ENCODE assay signal across 19 mouse cellular contexts in genomic region chr9:57748831-57749230, GRCm38 (mm10). TPM values are rescaled to one million over a fixed set of nuclear protein-coding genes. Genes with fewer than 3 reads are reported as not detected.
DNase-seq lines count a peak whose midpoint lies in the region; ATAC-seq and TF ChIP-seq lines count a peak whose summit lies in the region.
"Had no signal": no experiment of that assay in that cellular context is flagged by ENCODE, and none has a peak within 500 bp of the region (broad histone marks: within the 10 kb centered on the region; RNA-seq: fewer than 3 reads in every experiment).

No protein-coding gene starts in this region.

- H3K27me3 ChIP-seq in embryonic facial prominence, embryonic 15.5 days, result no peaks in the 10 kb centered on the region
- H3K27me3 ChIP-seq in embryonic facial prominence, embryonic 10.5 days (replicated peaks; ENCODE audit: low read depth, poor library complexity, severe bottlenecking), result no peaks in the 10 kb centered on the region
- no peaks in the 10 kb centered on the region for H3K27me3 ChIP-seq in liver, postnatal 0 days (ENCODE audit: insufficient read depth, low read length)
- H3K27me3 ChIP-seq: heart, embryonic 12.5 days; limb, embryonic 13.5 days had no signal

- H3K27ac ChIP-seq in embryonic facial prominence, embryonic 15.5 days (replicated peaks), result 0 out of 2 replicates have a peak overlapping the region, but pooled peaks have one; percentile 22
- H3K27ac ChIP-seq in embryonic facial prominence, embryonic 10.5 days (replicated peaks), result no peak overlapping the region
- H3K27ac ChIP-seq in layer of hippocampus, adult 2 months, result peak overlapping the region; percentile 29; the same call in 1 of the 2 replicates
- 0 out of 2 replicates have a peak overlapping the region, but pooled peaks have one; percentile 0 for H3K27ac ChIP-seq in liver, postnatal 0 days (ENCODE audit: low read depth)
- H3K27ac ChIP-seq: forebrain, embryonic 10.5 days; hindbrain, embryonic 14.5 days; stomach, postnatal 0 days had no signal

- TF ChIP-seq CTCF in layer of hippocampus, adult 2 months (conservative IDR thresholded peaks at IDR 0.05), result no peak
- no peak for TF ChIP-seq CTCF in liver, postnatal 0 days (IDR thresholded peaks at IDR 0.05; ENCODE audit: low read depth)

- no peaks in the 10 kb centered on the region for H3K9me3 ChIP-seq in embryonic facial prominence, embryonic 15.5 days (replicated peaks)
- no peaks in the 10 kb centered on the region for H3K9me3 ChIP-seq in embryonic facial prominence, embryonic 10.5 days
- no peaks in the 10 kb centered on the region for H3K9me3 ChIP-seq in liver, postnatal 0 days (ENCODE audit: low read length)
- H3K9me3 ChIP-seq: forebrain, embryonic 10.5 days; heart, embryonic 12.5 days; limb, embryonic 13.5 days had no signal

- 0 out of 2 replicates have a peak, but pooled peaks cover 3% of the 10 kb centered on the region for H3K4me1 ChIP-seq in embryonic facial prominence, embryonic 15.5 days
- H3K4me1 ChIP-seq in embryonic facial prominence, embryonic 10.5 days, result no peaks in the 10 kb centered on the region
- no peaks in the 10 kb centered on the region for H3K4me1 ChIP-seq in liver, postnatal 0 days (ENCODE audit: insufficient read depth)
- H3K4me1 ChIP-seq: forebrain, embryonic 10.5 days; heart, embryonic 12.5 days; limb, embryonic 13.5 days had no signal

- WGBS in embryonic facial prominence, embryonic 15.5 days, result 33% methylated on average over 1 of the region's 1 CpGs
- 73% methylated on average over 1 of the region's 1 CpGs for WGBS in embryonic facial prominence, embryonic 10.5 days
- 58% methylated on average over 1 of the region's 1 CpGs for WGBS in liver, postnatal 0 days (ENCODE audit: insufficient replicate concordance)

- H3K4me2 ChIP-seq in embryonic facial prominence, embryonic 15.5 days (replicated peaks), result no peak overlapping the region
- H3K4me2 ChIP-seq in liver, postnatal 0 days (ENCODE audit: low read depth, low read length), result no peak overlapping the region
- H3K4me2 ChIP-seq: heart, embryonic 12.5 days; hindbrain, embryonic 14.5 days; limb, embryonic 13.5 days had no signal

- ATAC-seq in embryonic facial prominence, embryonic 15.5 days (ENCODE audit: insufficient number of reproducible peaks, low FRiP score, low TSS enrichment, low read depth), result no peak
- no peak for ATAC-seq in liver, postnatal 0 days
- no peak for ATAC-seq in megakaryocyte, adult 5-6 weeks (ENCODE audit: poor library complexity, severe bottlenecking)
- ATAC-seq: activated CD4-positive, CD25-positive, alpha-beta regulatory T cell, adult 4 months; CD4-positive, CD25-positive, alpha-beta regulatory T cell, adult 4 months; intestine, embryonic 16.5 days had no signal

- no peak overlapping the region for H3K9ac ChIP-seq in embryonic facial prominence, embryonic 15.5 days
- H3K9ac ChIP-seq in liver, postnatal 0 days (replicated peaks), result no peak overlapping the region
- H3K9ac ChIP-seq: heart, embryonic 12.5 days; hindbrain, embryonic 14.5 days; limb, embryonic 13.5 days had no signal

- TF ChIP-seq EP300 in liver, postnatal 0 days (IDR thresholded peaks at IDR 0.05; ENCODE audit: low read depth), result no peak

- no peak for DNase-seq in embryonic facial prominence, embryonic 10.5 days (ENCODE audit: low spot score)
- no peak for DNase-seq in layer of hippocampus, adult 2 months (ENCODE audit: low spot score in 2 of 2)
- no peak for DNase-seq in layer of hippocampus, adult 9-10 months (ENCODE audit: low spot score)
- peak; percentile 87 for DNase-seq in kidney, adult 9 months
- no peak for DNase-seq in liver, postnatal 0 days
- no peak for DNase-seq in urinary bladder, adult 18-20 months (ENCODE audit: low spot score in 2 of 2)
- DNase-seq: adrenal gland, postnatal 25 days; embryo, embryonic 11 days; lung, adult 2 months had no signal

- H3K36me3 ChIP-seq in embryonic facial prominence, embryonic 15.5 days, result peaks cover 93% of the 10 kb centered on the region
- peaks cover 99% of the 10 kb centered on the region for H3K36me3 ChIP-seq in embryonic facial prominence, embryonic 10.5 days (replicated peaks)
- peaks cover 97% of the 10 kb centered on the region for H3K36me3 ChIP-seq in liver, postnatal 0 days (replicated peaks; ENCODE audit: insufficient read depth, low read length)

- H3K4me3 ChIP-seq in embryonic facial prominence, embryonic 15.5 days (replicated peaks), result no peak overlapping the region
- H3K4me3 ChIP-seq in embryonic facial prominence, embryonic 10.5 days, result no peak overlapping the region
- H3K4me3 ChIP-seq in layer of hippocampus, adult 2 months, result no peak overlapping the region
- H3K4me3 ChIP-seq in liver, postnatal 0 days (ENCODE audit: low read depth, low read length), result no peak overlapping the region
- H3K4me3 ChIP-seq: forebrain, embryonic 10.5 days; heart, embryonic 12.5 days; limb, embryonic 13.5 days had no signal

RNA-seq across cellular contexts. Expression of gene Clk3, which starts 16.8 kb away (rescaled TPM):
- polyA plus RNA-seq in embryonic facial prominence, embryonic 15.5 days (2015; fragmentation: Nextera tagmentation; extraction: Ambion mirVana), result 78.4 and 80.2 TPM in 2 replicates
- polyA plus RNA-seq in embryonic facial prominence, embryonic 10.5 days (2016; fragmentation: Nextera tagmentation; extraction: Ambion mirVana), result 93.6 and 94.8 TPM in 2 replicates
- 10 to 100 TPM; 80.2 to 83.4 TPM for total RNA-seq in layer of hippocampus, adult 2 months (2021)
- 40.2 and 40.4 TPM in 2 replicates for polyA plus RNA-seq in liver, postnatal 0 days (2015; fragmentation: Nextera tagmentation; extraction: Ambion mirVana)
- 55.8 and 59.7 TPM in 2 replicates for total RNA-seq in megakaryocyte, adult 5-6 weeks (2015)
- total RNA-seq in megakaryocyte, adult 5-6 weeks (2017), result 60.0 and 91.1 TPM in 2 replicates

RNA-seq across cellular contexts. Expression of gene Edc3, which starts 40.5 kb away (rescaled TPM):
- polyA plus RNA-seq in embryonic facial prominence, embryonic 15.5 days (2015; fragmentation: Nextera tagmentation; extraction: Ambion mirVana), result 32.4 and 33.2 TPM in 2 replicates
- polyA plus RNA-seq in embryonic facial prominence, embryonic 10.5 days (2016; fragmentation: Nextera tagmentation; extraction: Ambion mirVana), result 45.5 and 46.7 TPM in 2 replicates
- 10 to 100 TPM; 13.2 to 14.1 TPM for total RNA-seq in layer of hippocampus, adult 2 months (2021)
- 9.9 and 13.2 TPM in 2 replicates for polyA plus RNA-seq in liver, postnatal 0 days (2015; fragmentation: Nextera tagmentation; extraction: Ambion mirVana)
- 5.5 and 5.7 TPM in 2 replicates for total RNA-seq in megakaryocyte, adult 5-6 weeks (2015)
- total RNA-seq in megakaryocyte, adult 5-6 weeks (2017), result 3.7 and 4.9 TPM in 2 replicates
